Mouse (Mus musculus) testis, adult 2 months (tissue): ENCODE results near the gene Gm13090.

ENCODE experiments used
- CTCF ChIP-seq: fragments of 200-500 bp; IDR thresholded peaks from 2 replicates; pipeline ENCODE4 v1.5.1; 2012; ENCODE audit warnings: low read depth, mild to moderate bottlenecking, inconsistent platforms, low read length, moderate library complexity; ENCODE audit not compliant: control insufficient read depth, insufficient read depth, insufficient replicate concordance
- POLR2A ChIP-seq: fragments of 200-500 bp; IDR thresholded peaks from 2 replicates; pipeline ENCODE4 v1.6.1; 2012; ENCODE audit warnings: low read depth, mild to moderate bottlenecking, inconsistent platforms, low read length, moderate library complexity; ENCODE audit not compliant: control insufficient read depth

GRCm38 (mm10) chr4:151135491-151135890, 46.1 kb downstream of the Gm13090 start:
- TF ChIP-seq CTCF = no peak
- TF ChIP-seq POLR2A = no peak
